Mouse (Mus musculus): ENCODE results near the gene Il34.

Il34 gene

DNA sequence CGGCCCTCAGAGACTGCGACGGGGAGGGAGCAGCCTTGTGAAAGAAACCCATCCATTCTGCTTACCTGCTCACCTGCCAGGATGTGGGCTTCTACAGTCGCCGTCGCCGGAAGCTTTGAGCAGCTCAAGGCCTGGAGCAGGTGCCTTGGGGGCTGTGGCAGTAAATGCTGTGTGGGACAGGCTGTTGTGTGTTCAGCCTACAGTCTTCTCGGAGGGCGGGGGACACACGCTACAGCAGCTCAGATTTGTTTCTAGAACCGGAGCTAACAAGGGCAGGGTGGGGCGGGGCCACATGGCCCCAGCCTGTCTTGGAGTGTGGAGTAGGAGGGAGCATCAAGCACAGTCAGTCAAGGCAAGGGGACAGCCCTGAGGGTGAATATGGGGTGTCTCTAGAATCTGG is at the start of gene Il34:
Gene Il34, minus strand, starts transcription at position 256 of the 400 bp plus-strand sequence.
- DNase-seq: no peak

DNA sequence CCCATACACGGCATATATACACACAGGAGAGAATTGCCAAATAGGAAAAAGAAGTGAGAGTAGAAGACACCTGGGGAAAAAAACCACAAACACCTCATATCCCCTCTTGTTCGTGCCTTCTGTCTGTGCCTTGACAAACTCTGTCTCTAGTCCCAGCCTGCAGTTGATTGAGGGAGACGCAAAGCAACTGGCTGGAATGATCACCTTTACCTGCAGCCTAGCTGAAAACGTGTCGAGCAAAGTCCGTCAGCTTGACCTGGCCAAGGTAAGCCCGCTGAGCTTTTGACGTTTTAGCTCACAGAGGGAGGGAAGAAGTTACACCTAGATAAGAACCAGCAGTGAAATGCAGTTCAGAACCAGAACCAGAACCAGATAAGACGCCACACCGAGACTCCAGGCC is 45.5 kb upstream of the Il34 start:
- no peak for DNase-seq

DNA sequence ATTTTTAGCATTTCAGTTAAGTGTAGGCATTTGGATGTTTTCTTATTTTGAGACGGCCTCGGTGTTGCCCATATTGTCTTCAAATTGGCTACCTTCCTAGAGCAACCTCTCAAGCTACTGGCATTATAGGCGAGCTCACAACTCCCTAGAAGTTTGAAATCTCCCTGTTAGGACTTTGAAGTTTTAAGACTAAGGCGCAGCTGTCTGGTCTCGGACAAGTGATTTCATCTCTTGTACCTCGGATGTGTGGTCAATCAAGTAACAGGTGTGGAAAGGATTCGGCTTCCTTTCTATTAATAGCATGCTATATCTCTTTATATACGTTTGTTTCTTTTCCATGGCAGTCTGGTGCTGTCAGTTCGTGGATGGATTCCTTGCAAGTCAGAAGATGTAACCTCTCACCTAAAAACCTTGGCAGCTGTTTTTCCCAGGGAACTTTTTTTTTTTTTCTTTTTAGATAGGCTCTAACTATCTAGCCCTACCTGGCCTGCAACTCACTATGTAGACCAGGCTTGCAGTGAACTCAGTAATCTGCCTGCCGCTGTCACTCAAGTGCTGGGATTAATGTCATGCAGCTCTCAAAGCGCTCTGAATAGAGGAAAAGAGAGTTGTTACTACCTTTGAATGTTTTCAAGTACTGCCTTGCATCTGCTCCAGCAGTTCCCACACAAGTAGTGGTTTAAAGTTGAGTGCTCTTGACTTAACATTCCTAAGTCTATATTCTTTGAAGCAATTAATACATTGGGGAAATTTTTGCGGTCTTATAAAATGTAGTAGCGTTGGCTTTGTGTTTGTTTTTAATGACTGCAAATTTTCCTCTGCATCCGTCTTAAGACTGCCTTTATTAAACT is 42.1 kb upstream of the Il34 start:
- DNase-seq: no peak

DNA sequence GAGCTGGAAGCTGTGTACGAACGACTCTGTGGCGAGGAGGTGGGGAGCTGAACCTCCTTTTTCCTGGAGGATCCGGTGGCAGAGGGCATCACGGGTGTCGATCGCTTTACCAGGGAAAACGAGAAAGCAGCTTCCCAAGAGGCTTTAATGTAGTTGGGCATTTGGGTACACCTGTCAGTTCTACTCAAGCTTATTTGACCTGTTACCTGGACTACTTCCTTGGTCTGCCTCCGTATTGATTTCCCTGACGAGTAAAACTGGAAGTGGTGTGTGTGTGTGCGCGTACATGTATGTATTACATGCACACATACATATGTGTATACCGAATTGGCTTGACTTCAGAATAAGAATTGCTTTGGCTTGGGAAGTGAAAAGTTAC is 41.4 kb upstream of the Il34 start:
- no peak for DNase-seq

DNA sequence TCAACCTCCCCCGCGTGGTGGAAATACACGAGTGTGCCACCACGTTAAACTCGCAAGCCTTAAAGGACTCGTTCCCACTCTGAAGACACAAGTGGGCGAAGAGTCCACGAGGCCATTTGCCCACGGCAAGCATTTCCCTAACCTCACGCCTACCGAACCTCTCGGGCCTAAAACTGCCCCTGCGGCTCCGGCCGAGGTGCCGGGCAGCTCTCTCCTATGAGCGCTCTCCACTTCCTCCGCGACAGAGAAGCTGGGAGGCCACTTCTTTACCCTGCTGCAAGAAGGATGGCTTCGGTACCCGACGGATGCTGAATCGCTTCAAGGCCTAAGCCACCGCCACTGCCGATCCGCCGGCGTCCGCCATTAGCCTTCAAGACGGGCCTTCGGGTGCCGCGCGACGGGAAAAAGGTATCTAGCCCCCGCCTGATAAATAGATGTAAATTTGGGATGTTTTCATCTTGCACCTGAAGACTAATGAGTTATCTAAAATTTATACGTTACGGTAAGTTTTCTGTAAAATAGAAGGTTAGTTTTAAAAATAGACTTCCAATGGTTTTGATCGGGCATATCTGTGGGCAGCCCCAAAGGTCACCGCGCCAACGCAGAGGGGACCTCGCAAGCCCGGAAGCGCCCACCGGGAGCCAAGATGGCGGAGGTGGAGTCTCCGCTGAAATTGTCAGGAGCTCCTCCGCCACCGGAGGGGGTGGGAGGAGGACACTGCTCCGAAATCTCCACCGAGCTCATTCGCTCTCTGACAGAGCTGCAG is 40.9 kb upstream of the Il34 start, which contains the start of the genes Cog4 and Sf3b3:
Gene Cog4, plus strand, starts transcription at position 196 of the 766 bp plus-strand sequence.
Gene Sf3b3, minus strand, starts transcription at position 383 of the 766 bp plus-strand sequence.
- peak; percentile 89 to 90 for DNase-seq

DNA sequence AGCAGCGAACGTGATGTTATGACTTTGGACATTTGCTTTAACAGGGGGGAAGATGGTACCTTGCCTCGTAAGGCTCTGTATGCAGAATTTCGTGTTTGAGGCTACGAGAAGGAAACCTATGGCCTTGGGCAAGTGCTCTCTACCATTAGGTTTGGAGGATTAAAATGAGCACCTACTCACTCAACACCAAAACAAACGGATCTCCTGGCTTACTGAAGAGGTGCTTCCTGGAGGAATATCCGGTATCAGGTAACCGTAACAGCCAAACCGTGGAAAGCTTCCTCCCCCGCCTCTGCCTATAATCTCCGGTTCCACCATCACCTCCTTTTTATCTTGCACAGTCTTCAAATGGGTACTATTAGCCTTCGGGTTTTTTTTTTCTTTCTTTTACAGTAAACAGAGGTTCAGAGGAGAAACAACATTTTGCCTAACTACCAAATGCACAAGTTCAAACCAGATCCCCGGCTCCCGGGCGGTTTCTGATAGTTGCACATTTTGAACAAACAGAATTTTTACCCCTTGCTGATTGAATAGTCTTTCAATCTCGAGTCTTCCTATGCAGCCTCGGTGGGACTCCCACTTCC is 40.2 kb upstream of the Il34 start:
- DNase-seq: no peak

DNA sequence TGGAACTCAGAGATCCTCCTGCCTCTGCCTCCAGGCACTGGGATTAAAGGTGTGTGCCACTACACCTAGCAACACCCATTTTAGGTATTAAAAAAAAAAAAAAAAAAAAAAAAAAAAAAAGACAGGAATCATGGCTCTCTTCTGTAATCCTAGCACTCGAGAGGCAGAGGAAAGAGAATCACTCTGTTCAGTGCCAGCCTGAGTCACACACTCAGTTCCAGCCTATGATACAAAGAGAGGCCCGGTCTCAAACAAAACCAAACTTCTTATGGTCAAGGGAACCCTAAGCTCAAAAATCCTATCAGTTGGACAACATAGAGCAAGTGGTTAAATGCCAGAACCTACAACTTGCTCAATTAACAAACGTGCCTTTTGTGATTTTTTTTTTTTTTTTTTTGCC is 39.2 kb upstream of the Il34 start:
- DNase-seq: no peak

DNA sequence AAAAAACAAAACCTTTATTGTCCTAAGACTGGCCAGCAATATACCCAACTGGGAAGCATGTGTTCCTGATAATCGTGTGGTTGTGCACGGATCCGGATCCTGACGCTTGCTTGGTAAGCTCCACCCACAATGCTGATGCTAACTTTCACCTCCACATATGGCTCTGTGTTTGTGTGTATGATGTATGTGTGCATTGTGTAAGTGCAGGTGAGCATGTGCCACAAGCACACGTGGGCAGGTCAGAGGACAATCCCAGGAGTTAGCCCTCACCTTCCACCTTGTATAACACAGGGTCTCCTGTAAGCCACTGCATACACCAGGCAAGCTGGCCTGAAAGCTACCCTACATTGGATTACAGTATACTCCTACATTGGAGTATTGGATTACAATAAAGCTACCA is 37.5 kb upstream of the Il34 start:
- no peak for DNase-seq

DNA sequence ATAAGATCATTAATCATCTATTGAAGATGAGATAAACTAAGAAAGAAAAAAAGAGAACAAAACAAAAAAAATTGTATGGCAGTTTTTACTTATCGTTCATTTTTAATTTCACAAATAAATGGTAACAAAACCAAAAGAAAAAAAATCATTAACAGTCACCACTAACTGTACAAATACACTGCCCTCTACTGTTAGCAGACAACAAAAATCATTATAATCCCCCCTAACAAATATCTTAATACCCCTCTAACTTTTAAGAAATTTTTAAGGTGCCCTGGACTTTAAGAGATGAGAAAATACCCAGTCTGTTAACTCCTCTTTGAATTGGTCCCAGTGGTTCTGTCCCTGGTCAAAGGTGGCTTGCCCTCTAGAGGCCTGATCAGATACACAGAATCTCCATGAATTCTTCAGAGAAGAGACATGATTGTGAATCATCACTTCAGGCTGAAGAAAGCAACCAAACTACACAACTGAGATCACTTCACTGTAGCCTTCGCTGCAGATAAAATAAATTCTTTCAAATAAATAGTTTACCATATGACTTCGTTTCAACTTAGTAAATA is 36.4 kb upstream of the Il34 start:
- no peak for DNase-seq

DNA sequence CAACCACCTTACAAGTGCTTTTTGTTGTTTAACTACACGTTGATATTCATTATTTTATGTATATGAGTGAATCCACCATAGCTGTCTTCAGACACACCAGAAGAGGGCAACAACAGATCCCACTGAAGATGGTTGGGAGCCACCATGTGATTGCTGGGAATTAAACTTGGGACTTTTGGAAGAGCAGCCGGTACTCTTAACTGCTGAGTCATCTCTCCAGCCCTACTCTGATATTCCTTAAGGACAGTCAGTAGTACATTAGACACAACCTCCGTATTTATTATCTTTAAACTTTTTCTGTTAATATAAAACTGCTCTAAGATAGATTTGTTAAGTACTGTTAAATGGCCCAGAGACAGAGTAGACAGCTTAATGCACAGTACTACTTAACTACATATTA is 26.2 kb upstream of the Il34 start:
- DNase-seq: no peak

DNA sequence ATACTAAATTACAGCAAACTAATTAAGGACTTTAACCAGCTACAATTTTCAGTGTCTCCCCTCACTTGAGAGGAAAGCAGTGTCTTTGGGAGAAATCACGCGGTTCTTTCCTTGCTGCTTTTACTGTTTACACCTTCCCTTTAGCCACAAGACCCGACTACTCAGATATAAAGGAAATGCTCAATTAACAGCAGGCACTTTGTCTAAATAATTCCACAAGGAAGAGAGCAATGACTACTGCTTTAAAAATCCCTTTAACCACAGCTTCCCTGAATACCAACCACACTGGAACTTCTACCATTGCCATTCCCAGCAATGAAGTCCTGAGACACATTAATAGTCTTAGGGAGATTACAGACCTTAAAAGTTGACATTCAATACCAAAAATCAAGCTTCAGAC is 22.8 kb upstream of the Il34 start:
- no peak for DNase-seq

DNA sequence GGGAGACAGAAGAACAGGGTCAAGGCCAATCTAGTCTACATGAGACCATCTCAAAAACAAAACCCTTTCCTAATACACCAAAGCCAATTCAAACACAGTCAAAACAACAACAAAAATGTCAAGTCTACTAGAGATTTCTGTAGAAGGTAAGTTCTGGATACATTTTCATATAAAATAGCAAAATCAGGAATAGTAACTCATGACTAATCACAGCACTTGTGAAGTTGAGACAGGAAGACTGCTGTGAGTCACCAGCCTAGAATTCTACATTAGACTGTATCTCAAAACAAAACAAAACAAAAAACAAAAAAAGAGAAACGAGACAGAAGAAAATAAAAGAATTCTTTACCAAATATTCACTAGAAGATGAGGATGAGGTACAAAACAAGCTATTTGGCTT is 19.1 kb upstream of the Il34 start:
- DNase-seq: no peak

DNA sequence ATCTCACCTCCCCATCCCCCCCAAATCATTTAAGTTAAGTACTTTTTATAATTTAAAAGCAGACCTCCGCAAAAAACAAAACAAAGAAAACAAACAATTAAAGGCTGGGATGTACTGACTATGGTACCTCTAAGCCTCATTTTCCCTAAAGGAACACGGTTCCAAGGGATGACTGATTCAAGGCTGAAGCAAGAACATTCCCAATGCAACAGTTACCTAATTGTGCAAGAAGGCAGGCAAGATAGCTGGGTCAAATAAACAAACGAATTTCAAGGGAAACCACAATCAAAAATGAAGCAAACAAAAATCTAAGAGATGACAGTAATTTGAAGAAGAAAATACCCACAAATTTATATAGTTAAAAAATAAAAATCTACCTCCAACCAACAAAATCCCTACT is 16.2 kb upstream of the Il34 start:
- no peak for DNase-seq

DNA sequence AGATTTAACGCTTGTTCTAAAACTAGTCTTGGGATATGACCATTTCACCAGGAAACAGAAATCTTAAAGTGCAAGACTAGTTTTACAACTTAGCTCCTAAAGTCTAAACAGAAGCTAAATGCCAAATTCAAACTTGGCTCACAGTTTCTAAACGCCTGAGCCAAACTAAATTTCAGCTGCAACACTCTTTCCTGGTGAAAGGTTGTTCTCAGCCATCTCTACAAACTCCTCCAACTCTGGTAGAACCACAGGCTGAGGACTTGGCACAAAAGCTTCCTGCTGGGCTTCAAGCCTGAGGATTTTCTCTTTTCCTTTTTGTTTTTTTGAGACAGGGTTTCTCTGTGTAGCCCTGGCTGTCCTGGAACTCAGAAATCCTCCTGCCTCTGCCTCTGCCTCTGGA is 14.5 kb upstream of the Il34 start:
- no peak for DNase-seq

DNA sequence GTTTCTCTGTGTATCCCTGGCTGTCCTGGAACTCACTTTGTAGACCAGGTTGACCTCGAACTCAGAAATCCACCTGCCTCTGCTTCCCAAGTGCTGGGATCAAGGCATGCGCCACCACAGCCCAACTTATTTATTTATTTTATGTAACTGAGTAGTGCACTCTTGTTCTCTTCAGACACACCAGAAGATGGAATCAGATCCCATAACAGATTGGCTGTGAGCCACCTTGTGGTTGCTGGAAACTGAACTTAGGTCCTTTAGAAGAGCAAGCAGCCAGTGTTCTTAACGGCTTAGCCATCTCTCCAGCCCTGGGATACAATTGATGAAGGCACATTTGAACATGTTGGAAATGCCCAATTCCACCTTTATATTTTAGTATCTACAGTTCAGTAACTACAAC is 12.9 kb upstream of the Il34 start:
- DNase-seq: no peak

DNA sequence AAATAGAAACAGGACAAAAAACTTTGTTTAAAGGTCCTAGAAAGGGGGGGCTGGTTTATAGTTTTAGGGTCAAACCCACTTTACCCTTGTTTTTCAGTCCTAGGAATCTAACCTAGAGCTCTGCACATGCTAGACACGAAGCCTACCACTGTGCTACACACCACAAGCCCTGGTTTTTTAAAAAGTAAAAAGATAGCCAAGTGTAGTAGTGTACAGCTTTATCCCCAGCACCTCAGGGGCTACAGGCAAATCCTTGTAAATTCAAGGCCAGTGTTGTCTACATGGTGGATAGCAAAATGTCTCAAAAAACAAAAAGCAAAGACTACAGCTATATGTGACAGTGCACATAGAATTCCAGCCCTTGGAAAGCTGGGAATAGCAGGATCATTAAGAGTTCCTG is 11.3 kb upstream of the Il34 start:
- DNase-seq: no peak

DNA sequence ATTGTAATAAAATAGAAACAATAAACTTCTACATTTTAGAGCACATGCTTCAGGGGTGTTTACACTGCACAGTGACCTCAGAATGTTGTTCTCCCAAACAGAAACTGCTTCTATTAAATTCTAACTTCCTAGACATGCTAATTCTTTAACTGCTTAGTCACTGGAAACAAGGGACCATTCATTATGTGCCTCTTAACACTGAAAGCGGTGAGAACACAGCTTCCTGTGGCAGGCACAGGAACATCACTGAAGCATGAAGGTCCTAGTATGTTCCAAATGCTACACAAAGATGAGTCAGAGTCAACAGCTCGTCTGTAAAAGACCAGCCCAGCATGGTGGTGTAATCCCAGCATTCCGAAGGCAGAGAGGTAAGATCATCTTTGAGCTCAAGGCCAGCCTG is 9.6 kb upstream of the Il34 start:
- no peak for DNase-seq

DNA sequence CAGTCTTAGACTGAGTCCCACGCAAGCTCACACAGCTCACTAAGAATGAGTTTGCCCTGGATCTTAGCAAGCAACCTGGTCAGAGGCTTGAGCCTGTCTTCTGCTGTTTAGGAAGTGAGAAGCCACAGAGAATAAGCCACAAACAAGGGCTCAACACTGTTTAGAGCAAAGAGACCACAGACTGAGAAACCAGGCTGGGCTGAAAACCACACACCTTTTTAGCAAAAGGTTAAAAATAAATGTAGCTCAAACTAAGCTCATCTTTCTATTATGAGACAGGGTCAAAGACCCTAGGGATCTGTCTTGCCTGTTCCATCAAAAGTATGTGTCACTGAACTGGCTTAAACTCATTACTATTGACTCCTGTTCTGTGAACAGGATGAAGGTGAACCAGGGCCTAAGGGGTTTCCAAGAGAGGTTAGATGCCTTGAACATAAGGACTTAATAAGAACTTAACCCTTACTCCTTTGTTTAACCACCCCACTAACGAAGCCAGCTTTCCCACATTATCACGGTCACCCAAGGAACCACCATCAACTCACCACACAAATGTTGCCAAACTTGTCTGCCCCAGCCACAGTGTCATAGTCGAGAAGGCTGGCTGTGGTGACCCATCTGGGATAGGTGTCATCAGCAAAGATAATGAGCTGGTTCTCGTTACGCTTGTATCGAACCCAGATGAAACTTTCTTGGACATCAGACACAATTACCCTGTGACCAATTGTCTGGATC is 7.5 kb upstream of the Il34 start:
- no peak for DNase-seq

DNA sequence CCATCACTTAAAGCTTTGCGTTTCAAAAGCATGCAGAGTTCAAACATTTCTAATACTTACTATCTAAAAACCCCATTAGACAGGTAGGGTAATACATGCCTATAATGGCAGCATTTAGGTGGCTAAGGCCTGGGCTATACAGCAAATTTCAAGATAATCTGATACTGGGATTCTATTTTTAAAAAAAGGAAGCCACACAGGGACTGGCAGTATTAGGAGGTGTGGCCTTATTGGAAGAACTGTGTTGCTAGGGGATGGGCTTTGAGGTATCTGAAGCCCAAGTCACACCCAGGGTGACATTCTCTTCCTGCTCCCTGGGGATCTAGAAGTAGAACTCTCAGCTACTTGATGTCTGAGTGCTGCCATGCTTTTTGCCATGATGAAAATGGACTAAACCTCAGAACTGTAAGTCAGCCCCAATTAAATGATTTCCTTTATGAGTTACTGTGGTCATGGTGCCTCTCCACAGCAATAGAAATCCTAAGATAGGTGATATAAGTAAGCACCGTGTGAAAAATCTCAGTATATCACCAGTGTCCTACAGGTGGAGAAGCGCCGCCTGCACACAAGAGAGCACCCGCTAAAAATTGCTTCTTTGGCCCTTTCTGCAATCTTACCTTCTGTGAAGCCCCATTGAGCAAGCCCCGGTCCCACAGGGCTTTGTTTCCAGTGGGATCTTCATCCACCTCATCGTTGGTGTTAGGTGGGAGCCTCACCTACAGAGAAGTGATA is 6.8 kb upstream of the Il34 start:
- no peak for DNase-seq

DNA sequence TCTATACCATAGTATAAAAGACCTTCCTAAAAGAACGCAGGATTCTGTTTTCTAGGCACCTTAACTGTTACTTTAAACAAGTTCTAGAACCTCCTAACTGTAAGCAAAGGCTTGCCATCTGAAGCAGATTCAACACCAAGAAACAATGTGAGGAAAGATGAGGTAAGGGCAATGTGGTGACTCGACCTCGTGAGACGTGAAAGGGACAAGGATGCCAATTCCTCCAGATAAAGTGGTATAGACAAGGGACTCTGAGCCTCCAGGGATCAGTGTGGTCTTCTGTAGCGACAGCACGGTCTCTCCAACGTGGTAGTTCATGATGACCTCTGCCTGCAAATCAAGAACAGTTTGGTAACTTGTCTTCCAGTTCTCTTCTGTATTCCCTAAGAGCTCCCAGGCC is 6.1 kb upstream of the Il34 start:
- DNase-seq: no peak

DNA sequence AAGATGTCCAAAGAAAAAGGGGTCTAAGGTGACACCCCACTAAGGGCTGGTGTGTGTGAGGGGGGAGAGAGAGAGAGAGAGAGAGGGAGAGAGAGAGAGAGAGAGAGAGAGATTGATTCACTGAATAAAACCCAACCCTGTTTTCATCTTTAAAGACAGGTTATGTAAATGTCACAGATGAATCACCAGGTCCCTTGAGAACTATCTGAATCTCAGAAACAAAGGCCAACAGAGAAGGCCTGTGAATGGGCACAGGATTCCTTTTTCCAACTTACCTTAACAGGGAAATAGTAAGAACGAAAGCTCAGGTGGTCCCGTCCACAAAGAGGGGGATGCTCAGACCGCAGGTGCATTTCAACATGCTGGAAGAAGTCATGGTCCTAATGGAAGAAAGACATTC is 5.4 kb upstream of the Il34 start:
- no peak for DNase-seq

DNA sequence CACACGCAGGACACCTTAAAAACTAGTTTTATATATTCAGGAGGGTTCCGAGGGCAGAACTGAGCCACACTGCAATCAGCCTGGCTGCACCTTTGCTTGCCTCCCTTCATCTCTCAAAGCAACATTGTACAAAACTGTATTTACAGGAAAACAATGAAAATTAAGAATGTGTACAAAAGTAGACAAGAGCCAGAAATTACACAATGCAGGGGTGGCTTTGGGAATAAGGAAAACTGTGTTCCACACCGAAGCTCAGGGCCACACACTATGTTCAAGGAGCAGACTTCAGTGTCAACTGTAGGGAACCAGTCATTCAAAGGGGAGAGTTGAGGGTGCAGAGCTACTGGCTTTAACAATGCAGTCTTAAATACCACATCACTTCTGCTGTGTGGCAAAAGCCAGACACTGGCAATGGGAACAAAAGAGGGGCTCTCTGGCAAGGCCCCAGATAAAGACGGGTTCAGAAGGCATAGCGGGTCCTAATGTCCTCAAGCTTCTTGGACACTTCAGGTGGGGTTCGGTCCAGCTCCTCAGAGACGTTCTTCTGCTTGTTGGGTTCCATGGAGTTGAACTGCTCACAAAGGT is 4.8 kb upstream of the Il34 start:
- DNase-seq: no peak

Measured in cerebellum, postnatal 36 days (tissue).